Mouse (Mus musculus) stomach, postnatal 0 days (tissue): Measurements from ENCODE around the gene Ankrd13a. TPM values are rescaled to one million over a fixed set of nuclear protein-coding genes. Genes with fewer than 3 reads are reported as not detected.

ENCODE experiments used
- ATAC-seq: fragments of 200-750 bp; cut with Nextera tagmentation; 2 replicates; pipeline ENCODE4 v1.8.0; 2017; ENCODE audit not compliant: low FRiP score, low TSS enrichment
- DNase-seq: peaks from one replicate; pipeline ENCODE4 v3.0.0-alpha.2; 2016; ENCODE audit warnings: low spot score
- H3K27ac ChIP-seq: fragments of 300-500 bp; sonication (generic); replicated peaks from 2 replicates; pipeline ENCODE4 v1.5.1; 2014; ENCODE audit warnings: mild to moderate bottlenecking, control low read depth
- H3K27me3 ChIP-seq: fragments of 300-500 bp; sonication (generic); 2 replicates; pipeline ENCODE4 v1.6.1; 2014; ENCODE audit warnings: low read length; ENCODE audit not compliant: control insufficient read depth, insufficient read depth
- H3K36me3 ChIP-seq: fragments of 300-500 bp; sonication (generic); 2 replicates; pipeline ENCODE4 v1.6.1; 2014; ENCODE audit warnings: low read length, mixed read lengths; ENCODE audit not compliant: control insufficient read depth, insufficient read depth
- H3K4me1 ChIP-seq: fragments of 300-500 bp; sonication (generic); replicated peaks from 2 replicates; pipeline ENCODE4 v1.6.1; 2014; ENCODE audit warnings: antibody characterized with exemption; ENCODE audit not compliant: control insufficient read depth, insufficient read depth
- H3K4me2 ChIP-seq: fragments of 300-500 bp; sonication (generic); replicated peaks from 2 replicates; pipeline ENCODE4 v1.6.1; 2014; ENCODE audit warnings: low read depth, mild to moderate bottlenecking, control low read depth, moderate library complexity
- H3K4me3 ChIP-seq: fragments of 300-500 bp; sonication (generic); 2 replicates; pipeline ENCODE4 v1.5.1; 2014; ENCODE audit warnings: low read depth, low read length, control low read depth
- H3K9ac ChIP-seq: fragments of 300-500 bp; sonication (generic); 2 replicates; pipeline ENCODE4 v1.6.1; 2014; ENCODE audit warnings: mild to moderate bottlenecking, low read length, control low read depth, mixed read lengths
- H3K9me3 ChIP-seq: fragments of 300-500 bp; sonication (generic); 2 replicates; pipeline ENCODE4 v1.6.1; 2016; ENCODE audit warnings: low read length; ENCODE audit not compliant: control insufficient read depth
- CTCF ChIP-seq: IDR thresholded peaks from 2 replicates; pipeline ENCODE4 v1.5.1; 2016; ENCODE audit warnings: antibody characterized with exemption, low read depth, mild to moderate bottlenecking, moderate library complexity
- EP300 ChIP-seq: optimal IDR thresholded peaks from 2 replicates; pipeline ENCODE3; 2016; ENCODE audit warnings: antibody characterized with exemption
- WGBS: fragments of 180-500 bp; shearing (Covaris S2); extraction: QIAGEN DNeasy Blood & Tissue Kit; methylation state at CpG from one replicate; pipeline ENCODE4 v1.1.7; 2014; 5-methylcytosine and 5-hydroxymethylcytosine counted together
- polyA plus RNA-seq: library from polyadenylated mRNA; unstranded; fragments of >200 nt; fragmentation: Nextera tagmentation; extraction: Ambion mirVana; gene quantifications from 2 replicates; pipeline ENCODE4 v1.2.1, GENCODE M21; 2015

Gene Ankrd13a
- polyA plus RNA-seq, 1 experiment from 2014 or later, result 36.4 TPM

DNA sequence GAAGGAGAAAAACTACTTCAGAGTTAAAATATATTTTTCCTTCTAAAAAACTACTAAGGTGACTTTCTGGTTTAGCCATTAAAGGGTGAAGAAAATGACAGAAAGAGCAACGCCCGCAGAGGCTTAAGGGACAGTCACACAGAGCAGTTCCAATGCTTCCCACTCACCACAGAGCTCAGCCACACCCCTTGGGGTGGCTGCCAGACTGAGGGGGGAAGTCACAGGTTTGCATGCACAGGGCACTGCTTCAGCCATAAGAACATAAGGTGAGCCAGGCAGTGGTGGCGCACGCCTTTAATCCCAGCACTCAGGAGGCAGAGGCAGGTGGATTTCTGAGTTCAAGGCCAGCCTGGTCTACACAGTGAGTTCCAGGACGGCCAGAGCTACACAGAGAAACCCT, 28.9 kb upstream of the Ankrd13a start:
- H3K4me2 ChIP-seq, result no peak overlapping the region
- DNase-seq, result no peak
- H3K4me1 ChIP-seq, result no peaks in the 10 kb centered on the region
- H3K9ac ChIP-seq, result no peak overlapping the region
- peaks cover 49% of the 10 kb centered on the region for H3K36me3 ChIP-seq
- no peaks in the 10 kb centered on the region for H3K9me3 ChIP-seq
- no peak overlapping the region for H3K27ac ChIP-seq
- 71% methylated on average over 5 of the region's 5 CpGs for WGBS
- no peak overlapping the region for H3K4me3 ChIP-seq
- no peak for ATAC-seq
- no peaks in the 10 kb centered on the region for H3K27me3 ChIP-seq
- TF ChIP-seq CTCF, result no peak
- TF ChIP-seq EP300, result no peak

- Histone ChIP-seq H3K36me3 (peaks cover 45% of the 10 kb centered on the region), H3K27ac (no peak overlapping the region), H3K9me3 (no peaks in the 10 kb centered on the region), H3K4me3 (no peak overlapping the region), H3K27me3 (no peaks in the 10 kb centered on the region), H3K4me1 (no peaks in the 10 kb centered on the region), H3K9ac (no peak overlapping the region), H3K4me2 (no peak overlapping the region)
- DNase-seq (no peak), ATAC-seq (no peak)
- TF ChIP-seq CTCF, result no peak
- TF ChIP-seq EP300, result no peak
- 88% methylated on average over 4 of the region's 4 CpGs for WGBS
Observed at GRCm38 (mm10) chr5:114746886-114747285, 27.6 kb upstream of the Ankrd13a start.

DNA sequence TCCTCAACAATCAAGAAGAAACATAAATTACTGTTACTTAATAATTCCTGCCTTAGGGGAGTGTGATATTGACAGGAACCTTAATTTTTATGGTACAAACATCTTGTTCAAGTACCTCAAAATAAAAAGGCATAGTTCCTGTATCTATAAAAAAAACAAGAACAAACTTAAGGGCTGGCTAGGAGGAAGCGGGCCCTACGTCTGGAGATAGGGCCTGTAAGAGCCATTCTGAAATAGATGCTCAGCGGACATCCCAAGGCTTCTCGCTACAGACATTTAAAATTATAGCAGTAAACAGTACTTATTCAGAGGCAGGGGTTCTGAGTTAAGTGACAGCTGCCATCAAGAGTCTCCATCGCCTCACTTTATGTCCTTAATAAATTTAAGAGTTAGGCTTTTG, 27.0 kb upstream of the Ankrd13a start:
- H3K9ac ChIP-seq, result no peak overlapping the region
- H3K4me2 ChIP-seq, result no peak overlapping the region
- no peak for ATAC-seq
- WGBS, result 93% methylated on average over 5 of the region's 5 CpGs
- TF ChIP-seq CTCF (no peak), EP300 (no peak)
- H3K4me1 ChIP-seq, result no peaks in the 10 kb centered on the region
- H3K27me3 ChIP-seq, result no peaks in the 10 kb centered on the region
- no peak for DNase-seq
- H3K36me3 ChIP-seq, result peaks cover 46% of the 10 kb centered on the region
- H3K9me3 ChIP-seq, result no peaks in the 10 kb centered on the region
- H3K27ac ChIP-seq, result no peak overlapping the region
- H3K4me3 ChIP-seq, result no peak overlapping the region

DNA sequence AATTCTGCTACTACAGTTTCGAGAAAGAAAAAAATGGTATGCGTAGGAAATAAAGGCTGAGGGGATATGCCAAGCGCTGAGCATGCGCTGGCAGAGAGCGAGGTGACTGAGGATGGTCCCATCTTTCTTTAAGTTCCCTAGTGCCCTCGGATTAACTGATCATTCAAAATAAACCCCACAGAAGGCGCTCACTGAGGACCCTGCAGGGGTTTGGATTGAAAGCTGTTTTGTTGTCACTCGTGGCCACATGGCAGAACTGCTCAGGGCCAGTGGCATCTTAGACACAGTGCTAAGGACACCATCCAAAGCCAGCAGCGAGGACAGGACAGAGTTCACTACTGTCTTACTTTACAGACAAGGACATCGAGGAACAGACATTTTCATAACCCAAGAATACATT, 24.2 kb upstream of the Ankrd13a start:
- ATAC-seq (no peak), DNase-seq (no peak)
- no peak overlapping the region for H3K4me2 ChIP-seq
- no peak overlapping the region for H3K27ac ChIP-seq
- H3K36me3 ChIP-seq, result peaks cover 27% of the 10 kb centered on the region
- no peak for TF ChIP-seq EP300
- no peak for TF ChIP-seq CTCF
- 89% methylated on average over 10 of the region's 10 CpGs for WGBS
- H3K4me1 ChIP-seq, result no peaks in the 10 kb centered on the region
- no peak overlapping the region for H3K9ac ChIP-seq
- no peak overlapping the region for H3K4me3 ChIP-seq
- no peaks in the 10 kb centered on the region for H3K27me3 ChIP-seq
- no peaks in the 10 kb centered on the region for H3K9me3 ChIP-seq

DNA sequence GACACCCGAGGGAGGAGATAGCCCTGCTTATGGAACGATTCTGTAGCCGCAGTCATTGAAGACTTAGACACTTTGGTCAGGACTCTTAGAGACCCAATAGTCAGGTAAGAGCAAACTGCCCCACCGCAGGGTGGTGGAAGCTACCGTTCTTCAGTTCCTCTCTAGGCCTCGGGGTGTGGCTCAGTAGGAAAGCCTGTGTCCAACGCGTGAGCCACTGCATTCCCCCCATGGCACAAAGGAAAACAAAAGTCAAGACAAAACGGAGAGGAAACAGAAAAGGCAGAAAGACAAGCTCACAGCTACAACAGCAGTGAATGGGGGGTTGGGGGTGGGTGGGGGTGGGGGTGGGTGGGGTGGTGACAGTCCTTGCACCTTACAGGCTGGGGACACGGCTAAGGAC, 22.1 kb upstream of the Ankrd13a start:
- 76% methylated on average over 10 of the region's 10 CpGs for WGBS
- peaks cover 27% of the 10 kb centered on the region for H3K36me3 ChIP-seq

GRCm38 (mm10) chr5:114753384-114753783, 21.1 kb upstream of the Ankrd13a start:
- TF ChIP-seq CTCF (no peak), EP300 (no peak)
- Histone ChIP-seq H3K4me1 (no peaks in the 10 kb centered on the region), H3K4me2 (no peak overlapping the region), H3K4me3 (no peak overlapping the region), H3K36me3 (peaks cover 24% of the 10 kb centered on the region), H3K27me3 (no peaks in the 10 kb centered on the region), H3K9ac (no peak overlapping the region), H3K9me3 (no peaks in the 10 kb centered on the region), H3K27ac (no peak overlapping the region)
- DNase-seq (no peak), ATAC-seq (no peak)
- WGBS, result 89% methylated on average over 12 of the region's 12 CpGs

More for the DNA sequence above, 22.1 kb upstream of the Ankrd13a start:
- H3K9me3 ChIP-seq, result no peaks in the 10 kb centered on the region
- H3K4me1 ChIP-seq, result no peaks in the 10 kb centered on the region
- no peaks in the 10 kb centered on the region for H3K27me3 ChIP-seq
- H3K9ac ChIP-seq, result no peak overlapping the region
- H3K4me3 ChIP-seq, result no peak overlapping the region
- no peak overlapping the region for H3K4me2 ChIP-seq
- DNase-seq, result no peak
- no peak overlapping the region for H3K27ac ChIP-seq
- TF ChIP-seq EP300, result no peak
- no peak for TF ChIP-seq CTCF
- ATAC-seq, result no peak
